Mouse (Mus musculus) midbrain, embryonic 13.5 days (tissue): ENCODE data around the gene Smarcd3. TPM values are rescaled to one million over a fixed set of nuclear protein-coding genes. Genes with fewer than 3 reads are reported as not detected.

Source experiments
- ATAC-seq: fragments of 200-750 bp; cut with Nextera tagmentation; 2 replicates; pipeline ENCODE4 v1.8.0; 2017; ENCODE audit warnings: mild to moderate bottlenecking, moderate TSS enrichment, moderate library complexity
- H3K27ac ChIP-seq: fragments of 300-500 bp; sonication (generic); 2 replicates; pipeline ENCODE4 v1.5.1; 2015; ENCODE audit warnings: inconsistent platforms, mild to moderate bottlenecking, moderate library complexity
- H3K27me3 ChIP-seq: fragments of 300-500 bp; sonication (generic); 2 replicates; pipeline ENCODE4 v1.6.1; 2015; ENCODE audit warnings: mild to moderate bottlenecking, inconsistent platforms
- H3K36me3 ChIP-seq: fragments of 300-500 bp; sonication (generic); 2 replicates; pipeline ENCODE4 v1.6.1; 2015; ENCODE audit warnings: mild to moderate bottlenecking, inconsistent platforms
- H3K4me1 ChIP-seq: fragments of 300-500 bp; sonication (generic); replicated peaks from 2 replicates; pipeline ENCODE4 v1.6.1; 2015; ENCODE audit warnings: inconsistent platforms
- H3K4me2 ChIP-seq: fragments of 300-500 bp; sonication (generic); replicated peaks from 2 replicates; pipeline ENCODE4 v1.6.1; 2015; ENCODE audit warnings: moderate library complexity, mild to moderate bottlenecking, inconsistent platforms
- H3K4me3 ChIP-seq: fragments of 300-500 bp; sonication (generic); replicated peaks from 2 replicates; pipeline ENCODE4 v1.5.1; 2015; ENCODE audit warnings: mild to moderate bottlenecking, inconsistent platforms
- H3K9ac ChIP-seq: fragments of 300-500 bp; sonication (generic); replicated peaks from 2 replicates; pipeline ENCODE4 v1.6.1; 2015; ENCODE audit warnings: mild to moderate bottlenecking, inconsistent platforms
- H3K9me3 ChIP-seq: fragments of 300-500 bp; sonication (generic); 2 replicates; pipeline ENCODE4 v1.6.1; 2016; ENCODE audit warnings: mild to moderate bottlenecking, inconsistent platforms
- WGBS: fragments of 180-500 bp; shearing (Covaris S2); methylation state at CpG from one replicate; pipeline ENCODE4 v1.1.7; 2015; 5-methylcytosine and 5-hydroxymethylcytosine counted together
- polyA plus RNA-seq: library from polyadenylated mRNA; unstranded; fragments of >200 nt; fragmentation: Nextera tagmentation; extraction: Ambion mirVana; gene quantifications from 2 replicates; pipeline ENCODE4 v1.2.1, GENCODE M21; 2015

The Smarcd3 gene
- polyA plus RNA-seq, 1 experiment from 2014 or later = 127 TPM

- ATAC-seq = no peak
- Histone ChIP-seq H3K27me3 (no peaks in the 10 kb centered on the region), H3K4me1 (peaks cover 14% of the 10 kb centered on the region), H3K4me2 (no peak overlapping the region), H3K36me3 (no peaks in the 10 kb centered on the region), H3K4me3 (no peak overlapping the region), H3K9ac (no peak overlapping the region), H3K27ac (no peak overlapping the region), H3K9me3 (no peaks in the 10 kb centered on the region)
- WGBS = 58% methylated on average over 6 of the region's 6 CpGs
Measured at GRCm38 (mm10) chr5:24615097-24615496, 9.1 kb downstream of the Smarcd3 start.

GRCm38 (mm10) chr5:24612302-24612649, 11.9 kb downstream of the Smarcd3 start:
- no peak overlapping the region for H3K9ac ChIP-seq
- H3K36me3 ChIP-seq = no peaks in the 10 kb centered on the region
- H3K27ac ChIP-seq = no peak overlapping the region
- peak; percentile 32 for ATAC-seq
- H3K4me1 ChIP-seq = peaks cover 21% of the 10 kb centered on the region
- WGBS = 73% methylated on average over 5 of the region's 5 CpGs
- no peaks in the 10 kb centered on the region for H3K27me3 ChIP-seq
- no peaks in the 10 kb centered on the region for H3K9me3 ChIP-seq
- H3K4me2 ChIP-seq = no peak overlapping the region
- H3K4me3 ChIP-seq = no peak overlapping the region

- peak; percentile 62 for ATAC-seq
- Histone ChIP-seq H3K9ac (no peak overlapping the region), H3K36me3 (no peaks in the 10 kb centered on the region), H3K9me3 (no peaks in the 10 kb centered on the region), H3K4me2 (no peak overlapping the region), H3K27ac (peak overlapping the region; percentile 74; the same call in 1 of the 2 replicates), H3K4me1 (peaks cover 28% of the 10 kb centered on the region), H3K4me3 (no peak overlapping the region), H3K27me3 (no peaks in the 10 kb centered on the region)
- 61% methylated on average over 7 of the region's 7 CpGs for WGBS
Measured at GRCm38 (mm10) chr5:24611366-24612301, 12.6 kb downstream of the Smarcd3 start.

DNA sequence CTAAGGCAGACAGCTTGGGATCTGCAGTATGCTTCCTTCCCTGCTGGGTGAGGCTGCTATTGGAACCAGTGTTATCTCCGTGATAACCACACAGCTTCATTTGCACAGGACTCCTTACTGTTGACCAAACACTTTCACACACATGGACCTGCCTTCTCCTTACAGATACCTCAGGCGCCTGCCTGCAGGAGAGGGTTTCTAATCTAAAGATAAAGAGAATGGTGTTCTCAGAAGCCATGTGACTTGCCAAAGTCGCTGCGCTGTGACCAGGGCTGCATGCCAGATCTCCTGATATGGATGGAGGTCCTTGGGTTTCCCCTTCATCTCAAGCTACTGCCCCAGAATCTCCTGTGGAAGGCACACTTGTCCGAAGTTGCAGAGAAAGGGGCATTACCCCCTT, 14.8 kb downstream of the Smarcd3 start:
- H3K4me1 ChIP-seq = peaks cover 45% of the 10 kb centered on the region
- H3K9me3 ChIP-seq = no peaks in the 10 kb centered on the region
- 61% methylated on average over 5 of the region's 5 CpGs for WGBS
- no peak for ATAC-seq
- H3K27me3 ChIP-seq = no peaks in the 10 kb centered on the region
- H3K4me2 ChIP-seq = no peak overlapping the region
- no peak overlapping the region for H3K27ac ChIP-seq
- H3K36me3 ChIP-seq = no peaks in the 10 kb centered on the region
- no peak overlapping the region for H3K4me3 ChIP-seq
- no peak overlapping the region for H3K9ac ChIP-seq

DNA sequence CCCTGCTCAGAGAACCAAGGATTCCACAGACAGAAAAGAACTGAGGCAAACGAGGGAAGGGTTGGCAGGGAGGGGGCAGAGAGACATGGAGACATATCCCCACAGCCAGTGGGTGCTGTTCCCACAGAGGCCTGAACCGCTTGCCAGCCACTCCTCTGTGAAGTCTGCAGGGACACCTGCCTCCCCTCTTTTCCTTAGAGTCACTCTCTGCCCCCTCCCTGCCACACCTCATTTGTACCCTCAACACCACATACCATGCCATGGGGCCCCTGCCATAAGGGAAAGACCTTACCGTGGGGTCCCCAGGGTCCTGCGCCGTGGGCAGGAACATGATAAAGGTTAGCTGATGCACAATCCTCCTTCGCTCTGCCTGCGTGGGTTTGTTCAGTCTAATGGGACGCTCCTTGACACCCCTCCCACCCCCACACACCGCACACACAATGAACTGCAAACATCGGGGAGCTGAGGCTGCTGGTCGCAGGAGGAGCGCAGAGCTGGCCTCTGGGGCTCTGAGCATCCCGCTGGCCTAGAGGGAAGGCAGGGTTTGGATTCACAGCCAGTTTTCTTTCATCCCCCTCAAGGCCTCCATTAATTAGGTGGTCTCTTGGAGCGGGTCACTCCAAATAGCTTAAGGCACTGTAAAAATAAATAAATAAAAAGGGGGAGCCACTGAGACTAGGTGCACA, 18.1 kb downstream of the Smarcd3 start:
- Histone ChIP-seq H3K36me3 (no peaks in the 10 kb centered on the region), H3K4me3 (peak overlapping the region; percentile 58), H3K27ac (peak overlapping the region; percentile 100), H3K4me2 (peak overlapping the region; percentile 80), H3K9ac (peak overlapping the region; percentile 93), H3K4me1 (peaks cover 60% of the 10 kb centered on the region), H3K27me3 (no peaks in the 10 kb centered on the region), H3K9me3 (no peaks in the 10 kb centered on the region)
- 0 out of 2 replicates have a peak, but pooled peaks have one; percentile 0 for ATAC-seq
- 13% methylated on average over 14 of the region's 14 CpGs for WGBS

DNA sequence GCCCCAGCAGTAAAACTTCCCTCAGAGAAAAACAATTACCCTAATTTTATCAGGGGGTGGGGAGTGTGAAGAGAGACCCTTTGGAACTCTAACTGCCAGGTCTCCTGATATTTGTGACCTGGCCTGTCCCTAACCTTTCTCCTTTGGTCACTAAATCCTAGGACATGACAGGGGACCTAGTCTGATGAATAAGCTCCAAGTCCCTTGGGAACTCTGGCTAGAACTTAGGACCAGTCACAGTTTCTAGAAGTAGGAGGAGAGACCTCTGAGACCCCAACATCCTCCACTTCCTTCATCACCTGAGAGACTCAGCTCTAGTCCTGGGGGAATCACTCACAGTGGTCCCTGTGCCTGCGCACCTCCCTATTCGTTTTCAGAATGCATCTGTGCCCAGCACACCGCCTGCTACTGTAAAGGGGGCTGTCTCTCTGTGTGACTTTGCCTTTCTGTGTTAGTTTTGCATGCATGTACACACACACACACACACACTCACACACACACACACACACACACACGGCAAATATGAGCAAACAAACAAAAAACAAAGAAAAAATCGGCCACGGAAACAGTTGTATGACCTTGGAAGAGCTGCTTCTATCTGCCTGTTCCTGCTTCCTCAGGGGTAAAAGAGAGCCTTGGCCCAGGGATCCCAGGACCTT, 18.8 kb downstream of the Smarcd3 start:
- Histone ChIP-seq H3K27me3 (no peaks in the 10 kb centered on the region), H3K27ac (peak overlapping the region; percentile 100), H3K4me2 (peak overlapping the region; percentile 80), H3K4me1 (peaks cover 67% of the 10 kb centered on the region), H3K9ac (peak overlapping the region; percentile 93), H3K4me3 (peak overlapping the region; percentile 58), H3K9me3 (no peaks in the 10 kb centered on the region), H3K36me3 (no peaks in the 10 kb centered on the region)
- no peak for ATAC-seq
- 8% methylated on average over 6 of the region's 6 CpGs for WGBS

GRCm38 (mm10) chr5:24604656-24605100, 19.5 kb downstream of the Smarcd3 start:
- no peaks in the 10 kb centered on the region for H3K36me3 ChIP-seq
- H3K27me3 ChIP-seq = no peaks in the 10 kb centered on the region
- H3K4me2 ChIP-seq = peak overlapping the region; percentile 80
- H3K27ac ChIP-seq = peak overlapping the region; percentile 100
- H3K4me3 ChIP-seq = peak overlapping the region; percentile 58
- ATAC-seq = peak; percentile 75
- peaks cover 75% of the 10 kb centered on the region for H3K4me1 ChIP-seq
- H3K9ac ChIP-seq = peak overlapping the region; percentile 93
- under 1% methylated on average over 35 of the region's 46 CpGs for WGBS
- no peaks in the 10 kb centered on the region for H3K9me3 ChIP-seq

GRCm38 (mm10) chr5:24604080-24604655, 20.0 kb downstream of the Smarcd3 start:
- Histone ChIP-seq H3K9me3 (no peaks in the 10 kb centered on the region), H3K4me3 (peak overlapping the region; percentile 58), H3K36me3 (no peaks in the 10 kb centered on the region), H3K9ac (peak overlapping the region; percentile 93), H3K4me1 (peaks cover 80% of the 10 kb centered on the region), H3K4me2 (peak overlapping the region; percentile 80), H3K27me3 (no peaks in the 10 kb centered on the region), H3K27ac (peak overlapping the region; percentile 100)
- no peak for ATAC-seq
- 16% methylated on average over 12 of the region's 12 CpGs for WGBS

GRCm38 (mm10) chr5:24603431-24604010, 20.7 kb downstream of the Smarcd3 start:
- Histone ChIP-seq H3K27me3 (no peaks in the 10 kb centered on the region), H3K9me3 (no peaks in the 10 kb centered on the region), H3K4me3 (peak overlapping the region; percentile 58), H3K4me1 (peaks cover 86% of the 10 kb centered on the region), H3K27ac (peak overlapping the region; percentile 100), H3K4me2 (peak overlapping the region; percentile 80), H3K36me3 (no peaks in the 10 kb centered on the region), H3K9ac (peak overlapping the region; percentile 93)
- WGBS = 59% methylated on average over 8 of the region's 8 CpGs
- ATAC-seq = no peak

- peak overlapping the region; percentile 80 for H3K4me2 ChIP-seq
- H3K9me3 ChIP-seq = no peaks in the 10 kb centered on the region
- H3K4me3 ChIP-seq = peak overlapping the region; percentile 54
- H3K9ac ChIP-seq = peak overlapping the region; percentile 93
- H3K27ac ChIP-seq = peak overlapping the region; percentile 100
- no peaks in the 10 kb centered on the region for H3K36me3 ChIP-seq
- peak; percentile 22 for ATAC-seq
- peaks cover 90% of the 10 kb centered on the region for H3K4me1 ChIP-seq
- no peaks in the 10 kb centered on the region for H3K27me3 ChIP-seq
- 3% methylated on average over 16 of the region's 16 CpGs for WGBS
Measured at GRCm38 (mm10) chr5:24602751-24603343, 21.4 kb downstream of the Smarcd3 start.
